ENCODE assay signal across 8 mouse cellular contexts in the genomic region with DNA sequence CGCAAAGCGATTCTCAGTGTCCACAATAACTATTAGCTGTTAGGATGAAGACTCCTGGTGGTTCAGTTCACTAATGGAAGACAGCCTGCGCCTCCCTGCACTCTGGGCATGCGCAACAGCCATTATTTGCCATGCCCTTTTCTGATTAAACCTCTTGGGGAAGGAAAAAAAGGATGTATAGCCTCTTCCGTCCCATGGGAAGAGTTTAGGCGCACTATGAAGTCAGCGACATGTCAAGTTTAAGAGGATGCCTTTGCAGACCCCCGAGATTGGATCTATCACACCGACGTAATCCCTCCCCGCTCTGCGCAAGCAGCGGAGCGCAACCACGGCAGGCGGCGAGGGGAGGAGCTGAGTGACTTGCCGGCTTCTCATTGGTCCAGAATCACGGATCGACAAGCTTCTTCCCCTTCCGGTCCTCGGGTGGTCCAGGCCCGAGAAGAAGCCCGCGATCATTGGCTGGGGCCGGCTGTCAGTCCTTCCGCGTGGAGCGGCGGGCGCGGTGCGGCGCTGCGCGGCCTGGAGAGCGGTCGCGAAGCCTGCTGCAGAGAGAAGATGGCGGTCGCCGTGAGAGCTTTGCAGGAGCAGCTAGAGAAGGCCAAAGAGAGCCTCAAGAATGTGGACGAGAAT. TPM values are rescaled to one million over a fixed set of nuclear protein-coding genes. Genes with fewer than 3 reads are reported as not detected.
DNase-seq lines count a peak whose midpoint lies in the region; ATAC-seq lines count a peak whose summit lies in the region.

Pnn (plus strand) TSS at position 437 of the 630 bp plus-strand sequence.

- H3K4me2 ChIP-seq in forebrain, embryonic 14.5 days (ENCODE audit: low read length) = peak within 1 kb of the TSS; percentile 84
- peak within 1 kb of the TSS; percentile 77 for H3K4me2 ChIP-seq in neural tube, embryonic 15.5 days

- peak within 1 kb of the TSS; percentile 99 for H3K9ac ChIP-seq in forebrain, embryonic 14.5 days (ENCODE audit: low read length)
- peak within 1 kb of the TSS; percentile 97 for H3K9ac ChIP-seq in neural tube, embryonic 15.5 days (replicated peaks)

- peak within 1 kb of the TSS; percentile 86 for H3K27ac ChIP-seq in forebrain, embryonic 14.5 days (ENCODE audit: low read depth, low read length)
- H3K27ac ChIP-seq in neural tube, embryonic 15.5 days (replicated peaks) = peak within 1 kb of the TSS; percentile 95

- H3K4me1 ChIP-seq in forebrain, embryonic 14.5 days (ENCODE audit: control insufficient read depth, insufficient read depth, low read length) = peaks cover 8% of the 10 kb centered on the region
- peaks cover 14% of the 10 kb centered on the region for H3K4me1 ChIP-seq in neural tube, embryonic 15.5 days

- intact Hi-C loops in heart, postnatal 14 days (cut with DNase I) = loop anchor here (5.0 kb wide), 1 partner anchor 151 kb away; the partner anchor contains the start of gene Fbxo33

- 0% methylated on average over 43 of the region's 43 CpGs for WGBS in forebrain, embryonic 14.5 days
- WGBS in neural tube, embryonic 15.5 days = under 1% methylated on average over 35 of the region's 43 CpGs

- ATAC-seq in forebrain, embryonic 14.5 days = peak; percentile 99
- ATAC-seq in neural tube, embryonic 15.5 days (ENCODE audit: low FRiP score) = peak; percentile 99

- peaks cover 34% of the 10 kb centered on the region for H3K36me3 ChIP-seq in forebrain, embryonic 14.5 days (ENCODE audit: control insufficient read depth, insufficient read depth, low read length)
- peaks cover 28% of the 10 kb centered on the region for H3K36me3 ChIP-seq in neural tube, embryonic 15.5 days

- peak within 1 kb of the TSS; percentile 100 for H3K4me3 ChIP-seq in forebrain, embryonic 14.5 days (ENCODE audit: low read depth, low read length)
- H3K4me3 ChIP-seq in neural tube, embryonic 15.5 days (replicated peaks) = peak within 1 kb of the TSS; percentile 100

- no peaks in the 10 kb centered on the region for H3K27me3 ChIP-seq in forebrain, embryonic 14.5 days (replicated peaks; ENCODE audit: control insufficient read depth, insufficient read depth, low read length)
- 0 out of 2 replicates have a peak, but pooled peaks cover 2% of the 10 kb centered on the region for H3K27me3 ChIP-seq in neural tube, embryonic 15.5 days (replicated peaks)

- peak; percentile 97 for DNase-seq in ES-CJ7 (ENCODE audit: low read depth, low spot score)
- peak; percentile 96 for DNase-seq in cerebellum, adult 11 months
- DNase-seq in forebrain, embryonic 14.5 days (ENCODE audit: low spot score) = peak; percentile 99
- DNase-seq in heart, postnatal 14 days = peak; percentile 96 to 97
- peak; percentile 97 for DNase-seq in layer of hippocampus, adult 11-12 months (ENCODE audit: low spot score)
- DNase-seq in lung, adult 18-20 months = peak; percentile 98
- DNase-seq in testis, postnatal 14 days (ENCODE audit: low spot score) = peak; percentile 99

- H3K9me3 ChIP-seq in forebrain, embryonic 14.5 days (replicated peaks; ENCODE audit: control insufficient read depth, low read length) = no peaks in the 10 kb centered on the region
- H3K9me3 ChIP-seq in neural tube, embryonic 15.5 days (replicated peaks) = no peaks in the 10 kb centered on the region

RNA-seq across cellular contexts. Expression of gene Pnn, which starts in this region (rescaled TPM):
- 49.7 and 56.2 TPM in 2 replicates for polyA plus RNA-seq in forebrain, embryonic 14.5 days (2014; fragmentation: Nextera tagmentation; extraction: Ambion mirVana)
- 10 to 100 TPM; 25.9 to 26.5 TPM for total RNA-seq in heart, postnatal 14 days (2021)
- 84.3 and 93.0 TPM in 2 replicates for polyA plus RNA-seq in neural tube, embryonic 15.5 days (2015; fragmentation: Nextera tagmentation; extraction: Ambion mirVana)

Comparison
In these comparisons a context has a peak if more than half of its experiments do, and no peak if none do; other contexts are left out.
1. Peak in every context shown above with its lines: DNase-seq, ATAC-seq, H3K4me3 ChIP-seq and H3K27ac ChIP-seq.